Mouse (Mus musculus): ENCODE measurements around the gene Wnt2b. TPM values are rescaled to one million over a fixed set of nuclear protein-coding genes. Genes with fewer than 3 reads are reported as not detected.
A peak's percentile ranks its signal among the peaks of the same experiment; 100 is the strongest.

Gene Wnt2b
- polyA plus RNA-seq (2015; fragmentation: Nextera tagmentation; extraction: Ambion mirVana), result 0.78 and 0.88 TPM in 2 replicates

DNA sequence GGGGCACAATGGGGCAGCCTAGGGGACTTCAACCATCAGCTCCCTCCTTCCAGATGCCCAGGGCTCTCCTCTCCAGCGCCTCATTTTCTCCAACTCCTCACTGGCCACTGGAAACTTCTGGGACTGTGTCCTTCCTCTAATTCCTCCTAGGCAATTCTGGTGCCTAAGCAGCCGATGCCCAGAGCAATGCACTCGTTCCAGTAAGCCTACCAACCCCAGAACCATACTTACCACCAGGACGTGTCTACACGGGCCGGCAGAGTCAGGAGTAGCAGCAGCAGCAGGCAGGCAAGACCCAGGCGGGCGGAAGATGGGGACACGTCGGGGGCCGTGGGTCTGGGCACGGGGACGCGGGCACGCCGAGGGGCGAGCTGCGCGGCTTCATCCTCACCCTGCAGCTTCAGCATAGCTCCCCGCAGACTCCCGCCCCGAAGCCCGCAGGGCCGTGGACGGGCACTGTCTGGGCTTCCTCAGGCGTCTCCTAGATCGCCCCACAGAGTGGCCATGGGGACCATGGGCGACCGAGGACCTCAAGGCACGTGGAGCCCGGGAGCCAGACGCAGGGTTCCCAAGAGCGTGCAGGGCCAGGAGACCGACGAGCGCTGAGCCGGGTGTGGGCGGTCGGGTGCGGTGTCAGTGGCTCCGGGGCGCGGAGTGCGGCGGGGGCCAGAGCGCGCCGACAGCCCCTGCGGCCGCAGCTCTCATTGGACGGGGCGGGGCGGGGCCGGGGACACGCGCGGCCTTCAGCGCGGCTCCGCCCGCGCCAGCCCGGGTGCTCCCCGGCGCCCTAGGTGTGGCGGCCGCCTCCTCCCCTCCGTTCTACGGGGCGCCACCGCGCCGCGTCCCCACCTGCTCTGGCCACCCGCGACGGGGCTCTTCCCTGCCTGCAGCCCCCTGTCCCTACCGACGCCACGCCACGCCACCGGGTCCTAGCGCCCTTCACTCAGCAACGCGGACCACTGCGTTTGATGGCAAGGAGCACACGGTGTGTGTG is at the start of gene Wnt2b:
TSS of gene Wnt2b (minus strand) at position 856 of the 994 bp plus-strand sequence.
- Histone ChIP-seq H3K4me1 (peaks cover 23% of the 10 kb centered on the region), H3K36me3 (no peaks in the 10 kb centered on the region), H3K9me3 (replicated peaks) (no peaks in the 10 kb centered on the region), H3K27ac (replicated peaks) (no peak within 1 kb of the TSS), H3K4me2 (peak within 1 kb of the TSS; percentile 66), H3K4me3 (replicated peaks) (peak within 1 kb of the TSS; percentile 53), H3K27me3 (replicated peaks) (peaks cover 71% of the 10 kb centered on the region), H3K9ac (replicated peaks) (peak within 1 kb of the TSS; percentile 37)
- ATAC-seq (ENCODE audit: low FRiP score), result peak; percentile 65
- WGBS, result 1% methylated on average over 86 of the region's 87 CpGs

DNA sequence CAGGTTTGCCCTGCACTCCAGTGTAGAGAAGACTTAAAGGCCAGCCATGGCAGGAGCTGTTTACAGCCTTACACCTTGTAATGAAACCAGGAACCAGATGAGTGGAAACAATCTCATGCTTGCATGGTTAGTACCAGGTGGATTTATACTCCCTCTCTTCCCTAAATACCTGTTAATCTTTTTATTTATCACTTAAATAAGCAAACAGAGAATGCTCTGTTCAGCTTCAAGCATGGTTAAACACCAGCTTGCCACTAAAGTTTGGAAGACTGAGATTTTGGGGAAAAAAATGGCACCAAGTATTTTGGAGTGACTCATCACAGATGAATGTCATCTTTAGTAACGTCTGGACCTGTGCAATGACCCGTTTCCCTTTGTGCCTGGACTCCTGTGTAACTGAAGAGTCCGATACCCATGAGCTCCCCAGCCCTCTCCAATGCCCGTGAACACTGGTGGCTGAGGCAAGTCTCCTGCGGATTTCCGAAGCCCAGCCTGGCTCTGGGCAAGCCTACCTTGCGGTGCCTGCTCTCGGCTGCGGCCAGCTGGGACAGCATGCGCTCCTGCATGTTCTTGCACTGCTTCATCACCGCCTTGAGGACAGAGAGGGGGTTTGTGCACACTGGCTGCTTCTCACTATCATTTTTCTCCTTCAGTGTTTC is 49.1 kb upstream of the Wnt2b start:
- no peak overlapping the region for H3K9ac ChIP-seq (replicated peaks)
- H3K4me2 ChIP-seq, result no peak overlapping the region
- H3K4me3 ChIP-seq (replicated peaks), result no peak overlapping the region
- no peaks in the 10 kb centered on the region for H3K27me3 ChIP-seq (replicated peaks)
- no peak overlapping the region for H3K27ac ChIP-seq (replicated peaks)
- WGBS, result 89% methylated on average over 11 of the region's 11 CpGs
- ATAC-seq (ENCODE audit: low FRiP score), result no peak
- peaks cover 59% of the 10 kb centered on the region for H3K36me3 ChIP-seq
- no peaks in the 10 kb centered on the region for H3K9me3 ChIP-seq (replicated peaks)
- H3K4me1 ChIP-seq, result no peaks in the 10 kb centered on the region; the same call in 1 of the 2 replicates

DNA sequence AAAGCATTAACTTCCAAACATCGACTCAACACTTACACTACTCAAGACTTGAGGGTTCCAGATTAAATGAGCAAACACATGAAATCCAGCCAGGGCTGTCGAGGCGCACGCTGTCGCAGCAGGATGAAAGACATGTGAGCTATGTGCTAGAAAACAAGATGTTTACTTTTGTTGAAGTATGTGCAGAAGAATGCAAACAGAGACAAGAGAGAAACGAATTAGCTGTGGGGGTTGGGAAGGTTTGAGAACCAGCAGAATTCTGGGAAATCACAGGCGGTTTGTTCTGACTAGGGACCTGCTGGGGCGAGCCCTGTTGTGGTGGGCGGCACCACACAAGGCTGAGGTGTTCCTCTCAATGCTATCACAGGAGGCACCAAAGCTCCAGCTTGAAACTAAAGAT is 46.3 kb upstream of the Wnt2b start:
- peaks cover 83% of the 10 kb centered on the region for H3K36me3 ChIP-seq
- H3K4me3 ChIP-seq (replicated peaks), result no peak overlapping the region
- no peaks in the 10 kb centered on the region for H3K4me1 ChIP-seq
- 91% methylated on average over 9 of the region's 9 CpGs for WGBS
- no peak overlapping the region for H3K4me2 ChIP-seq
- no peak overlapping the region for H3K9ac ChIP-seq (replicated peaks)
- ATAC-seq (ENCODE audit: low FRiP score), result no peak
- no peaks in the 10 kb centered on the region for H3K27me3 ChIP-seq (replicated peaks)
- H3K27ac ChIP-seq (replicated peaks), result no peak overlapping the region
- no peaks in the 10 kb centered on the region for H3K9me3 ChIP-seq (replicated peaks)

DNA sequence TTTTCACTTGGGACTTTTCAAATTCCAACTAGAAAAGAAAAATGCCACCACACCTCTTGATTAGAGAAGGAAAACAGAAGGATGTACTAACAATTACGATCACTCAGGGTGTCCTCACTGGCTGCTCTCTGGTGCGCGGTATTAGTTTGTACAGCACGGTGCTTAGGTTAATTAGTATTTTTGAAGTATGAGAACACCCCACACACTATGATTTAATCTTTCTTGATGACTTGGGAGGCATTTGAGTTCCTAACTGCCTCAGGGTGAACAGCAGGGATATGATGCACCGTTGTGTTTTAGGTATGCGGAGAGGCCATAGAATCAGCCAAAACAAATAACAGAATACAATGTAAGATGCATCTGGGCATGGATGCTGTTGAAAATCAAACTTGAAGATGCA is 44.4 kb upstream of the Wnt2b start:
- Histone ChIP-seq H3K9me3 (replicated peaks) (no peaks in the 10 kb centered on the region), H3K36me3 (peaks cover 86% of the 10 kb centered on the region), H3K27ac (replicated peaks) (no peak overlapping the region), H3K9ac (replicated peaks) (no peak overlapping the region), H3K4me1 (no peaks in the 10 kb centered on the region), H3K4me2 (no peak overlapping the region), H3K27me3 (replicated peaks) (no peaks in the 10 kb centered on the region), H3K4me3 (replicated peaks) (no peak overlapping the region)
- WGBS, result 84% methylated on average over 6 of the region's 6 CpGs
- ATAC-seq (ENCODE audit: low FRiP score), result no peak

DNA sequence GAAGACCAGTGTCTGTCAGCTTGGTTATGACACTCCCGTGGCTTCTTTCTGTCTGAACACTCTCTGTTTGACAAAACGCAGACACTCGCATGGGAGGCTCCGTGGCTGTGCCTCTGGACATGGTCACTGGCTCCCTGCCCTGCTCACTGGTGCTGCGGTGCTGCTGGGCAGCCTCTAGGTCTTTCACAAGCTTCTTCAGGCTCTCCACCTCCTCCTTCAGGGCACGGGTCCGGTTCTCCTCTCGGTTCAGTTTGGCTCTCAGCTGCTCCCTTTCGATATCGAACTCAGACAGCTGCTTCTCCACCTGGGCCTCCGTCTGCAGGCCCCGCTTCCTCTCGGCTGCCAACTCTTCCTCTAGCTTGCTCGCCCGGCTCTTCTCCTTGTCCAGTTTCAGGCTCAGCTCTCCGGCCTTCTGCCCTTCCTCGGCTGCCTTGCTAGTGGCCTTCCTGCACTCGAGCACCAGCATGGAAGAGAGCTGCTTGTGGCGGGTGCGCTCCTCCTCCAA is 43.9 kb upstream of the Wnt2b start:
- Histone ChIP-seq H3K36me3 (peaks cover 85% of the 10 kb centered on the region), H3K9me3 (replicated peaks) (no peaks in the 10 kb centered on the region), H3K4me1 (no peaks in the 10 kb centered on the region), H3K4me2 (no peak overlapping the region), H3K27me3 (replicated peaks) (no peaks in the 10 kb centered on the region), H3K9ac (replicated peaks) (no peak overlapping the region), H3K27ac (replicated peaks) (no peak overlapping the region), H3K4me3 (replicated peaks) (no peak overlapping the region)
- WGBS, result 91% methylated on average over 20 of the region's 20 CpGs
- no peak for ATAC-seq (ENCODE audit: low FRiP score)

DNA sequence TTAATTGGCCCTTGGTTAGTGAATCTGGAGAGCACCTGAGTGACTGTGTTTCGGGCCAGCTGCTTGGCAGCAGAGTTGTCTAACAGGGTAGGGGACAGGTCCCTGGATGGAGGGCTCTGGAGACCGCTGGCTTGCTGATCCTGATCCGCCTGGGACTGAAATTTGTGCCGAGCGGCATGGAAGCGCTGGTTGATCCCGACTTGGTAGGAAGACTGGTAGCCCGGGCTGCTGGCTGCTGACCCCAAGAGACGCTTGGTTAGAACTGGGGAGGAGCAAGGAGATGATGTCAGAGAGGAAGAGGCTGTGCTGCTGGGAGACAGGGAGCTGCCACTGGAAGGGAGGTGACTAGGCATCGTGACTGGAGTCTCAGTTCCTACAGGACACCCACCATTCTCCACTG is 43.3 kb upstream of the Wnt2b start:
- Histone ChIP-seq H3K4me1 (no peaks in the 10 kb centered on the region), H3K36me3 (peaks cover 80% of the 10 kb centered on the region), H3K4me2 (no peak overlapping the region), H3K27ac (replicated peaks) (0 out of 2 replicates have a peak overlapping the region, but pooled peaks have one; percentile 13), H3K9ac (replicated peaks) (no peak overlapping the region), H3K4me3 (replicated peaks) (no peak overlapping the region), H3K9me3 (replicated peaks) (no peaks in the 10 kb centered on the region), H3K27me3 (replicated peaks) (no peaks in the 10 kb centered on the region)
- ATAC-seq (ENCODE audit: low FRiP score), result no peak
- WGBS, result 92% methylated on average over 10 of the region's 10 CpGs

DNA sequence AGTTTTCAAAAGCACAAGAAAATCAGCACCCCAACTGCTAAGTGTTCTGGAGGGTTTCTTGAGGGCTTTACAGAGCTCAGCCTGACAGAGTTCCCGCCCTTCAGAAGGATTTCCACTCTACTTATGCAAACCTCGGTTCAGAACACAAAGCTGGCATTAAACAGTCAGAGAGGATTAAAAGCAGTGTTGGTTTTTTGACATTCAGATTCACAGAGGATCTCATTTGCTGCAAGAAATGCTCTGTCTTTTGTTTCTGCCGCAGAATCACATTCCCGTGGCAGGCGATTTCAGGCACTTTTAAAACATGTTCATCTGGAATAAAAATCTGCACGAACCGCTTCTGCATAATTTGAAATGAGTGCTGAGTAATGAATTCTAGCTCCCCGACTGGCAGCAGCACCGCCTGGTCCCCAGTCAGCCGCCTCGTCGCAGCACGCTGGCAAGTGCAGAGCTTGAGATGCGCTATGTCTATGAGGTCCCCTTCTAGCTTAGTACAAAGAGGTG is 42.3 kb upstream of the Wnt2b start:
- H3K9me3 ChIP-seq (replicated peaks), result no peaks in the 10 kb centered on the region
- H3K36me3 ChIP-seq, result peaks cover 70% of the 10 kb centered on the region
- 0 out of 2 replicates have a peak overlapping the region, but pooled peaks have one; percentile 29 for H3K27ac ChIP-seq (replicated peaks)
- no peak overlapping the region for H3K9ac ChIP-seq (replicated peaks)
- no peak overlapping the region for H3K4me3 ChIP-seq (replicated peaks)
- H3K4me1 ChIP-seq, result no peaks in the 10 kb centered on the region
- H3K27me3 ChIP-seq (replicated peaks), result no peaks in the 10 kb centered on the region
- ATAC-seq (ENCODE audit: low FRiP score), result peak; percentile 48; the same call in 1 of the 2 replicates
- 63% methylated on average over 14 of the region's 14 CpGs for whole genome bisulfite sequencing
- H3K4me2 ChIP-seq, result no peak overlapping the region

DNA sequence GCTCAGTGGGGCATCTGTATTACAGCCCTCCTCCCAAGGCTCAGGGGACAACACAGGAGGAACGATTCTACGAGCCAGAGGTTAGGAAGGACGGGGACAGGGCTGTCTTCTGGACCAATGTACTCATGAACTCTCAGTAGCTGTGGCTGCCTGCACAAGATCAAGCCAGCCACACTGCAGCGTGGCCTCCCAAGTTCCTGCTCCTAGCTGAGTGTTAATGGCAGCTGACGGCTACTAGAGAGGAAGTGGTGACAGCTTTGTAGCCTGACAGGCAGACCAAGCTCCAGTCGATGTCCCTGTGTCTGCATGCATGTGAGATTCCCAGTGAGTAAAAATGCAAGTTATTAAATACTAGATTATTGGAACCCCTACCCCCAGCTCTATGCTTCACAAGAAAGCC is 39.7 kb upstream of the Wnt2b start:
- no peaks in the 10 kb centered on the region for H3K27me3 ChIP-seq (replicated peaks)
- no peaks in the 10 kb centered on the region for H3K4me1 ChIP-seq
- no peak for ATAC-seq (ENCODE audit: low FRiP score)
- no peaks in the 10 kb centered on the region for H3K9me3 ChIP-seq (replicated peaks)
- H3K36me3 ChIP-seq, result peaks cover 46% of the 10 kb centered on the region
- no peak overlapping the region for H3K27ac ChIP-seq (replicated peaks)
- H3K4me2 ChIP-seq, result no peak overlapping the region
- WGBS, result 66% methylated on average over 6 of the region's 6 CpGs
- no peak overlapping the region for H3K9ac ChIP-seq (replicated peaks)
- no peak overlapping the region for H3K4me3 ChIP-seq (replicated peaks)

DNA sequence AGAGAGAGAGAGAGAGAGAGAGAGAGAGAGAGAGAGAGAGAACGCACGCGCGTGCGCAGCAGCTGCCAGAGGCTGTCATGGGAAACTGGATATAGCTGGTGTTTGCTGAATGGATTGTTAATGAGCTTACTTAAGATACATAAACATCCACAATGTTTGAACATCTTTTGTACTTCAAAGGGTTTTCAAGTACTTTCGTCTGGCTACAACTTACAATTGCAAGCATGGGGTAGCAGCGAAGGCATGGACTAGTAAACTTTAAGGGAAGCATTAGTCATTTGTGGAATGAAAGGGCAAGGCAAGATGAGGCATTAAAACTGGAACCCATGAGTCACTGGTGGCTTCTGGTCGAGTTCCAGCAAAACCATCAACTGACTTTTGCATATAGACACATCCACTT is 38.8 kb upstream of the Wnt2b start:
- H3K4me3 ChIP-seq (replicated peaks), result no peak overlapping the region
- no peaks in the 10 kb centered on the region for H3K27me3 ChIP-seq (replicated peaks)
- no peak overlapping the region for H3K27ac ChIP-seq (replicated peaks)
- H3K9me3 ChIP-seq (replicated peaks), result no peaks in the 10 kb centered on the region
- WGBS, result 87% methylated on average over 8 of the region's 8 CpGs
- H3K4me2 ChIP-seq, result no peak overlapping the region
- no peak overlapping the region for H3K9ac ChIP-seq (replicated peaks)
- no peaks in the 10 kb centered on the region for H3K4me1 ChIP-seq
- H3K36me3 ChIP-seq, result peaks cover 38% of the 10 kb centered on the region
- ATAC-seq (ENCODE audit: low FRiP score), result no peak

DNA sequence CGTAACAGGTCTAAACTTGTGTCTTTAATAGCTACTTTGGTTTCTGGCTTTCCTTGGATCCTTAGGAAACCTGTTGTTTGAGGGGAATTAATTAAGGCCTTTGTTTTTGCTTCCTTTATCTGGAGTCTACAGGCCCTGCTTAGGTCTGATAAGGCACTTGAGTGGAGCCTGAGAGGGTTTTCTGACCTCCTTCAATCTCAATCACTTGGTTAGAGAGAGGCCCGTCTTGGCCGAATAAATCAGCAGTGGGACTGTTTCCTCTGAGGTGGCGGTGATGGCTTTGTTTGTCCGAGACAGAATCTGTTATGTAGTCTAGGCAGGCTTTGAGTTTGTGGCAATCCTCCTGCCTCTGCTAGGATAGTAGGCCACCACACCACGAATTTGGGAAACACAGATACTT is 35.8 kb upstream of the Wnt2b start:
- no peak overlapping the region for H3K27ac ChIP-seq (replicated peaks)
- H3K4me2 ChIP-seq, result no peak overlapping the region
- H3K36me3 ChIP-seq, result peaks cover 11% of the 10 kb centered on the region
- H3K9me3 ChIP-seq (replicated peaks), result no peaks in the 10 kb centered on the region
- no peaks in the 10 kb centered on the region for H3K27me3 ChIP-seq (replicated peaks)
- no peak overlapping the region for H3K4me3 ChIP-seq (replicated peaks)
- no peak for ATAC-seq (ENCODE audit: low FRiP score)
- no peak overlapping the region for H3K9ac ChIP-seq (replicated peaks)
- peaks cover 17% of the 10 kb centered on the region for H3K4me1 ChIP-seq
- 43% methylated on average over 6 of the region's 6 CpGs for WGBS

DNA sequence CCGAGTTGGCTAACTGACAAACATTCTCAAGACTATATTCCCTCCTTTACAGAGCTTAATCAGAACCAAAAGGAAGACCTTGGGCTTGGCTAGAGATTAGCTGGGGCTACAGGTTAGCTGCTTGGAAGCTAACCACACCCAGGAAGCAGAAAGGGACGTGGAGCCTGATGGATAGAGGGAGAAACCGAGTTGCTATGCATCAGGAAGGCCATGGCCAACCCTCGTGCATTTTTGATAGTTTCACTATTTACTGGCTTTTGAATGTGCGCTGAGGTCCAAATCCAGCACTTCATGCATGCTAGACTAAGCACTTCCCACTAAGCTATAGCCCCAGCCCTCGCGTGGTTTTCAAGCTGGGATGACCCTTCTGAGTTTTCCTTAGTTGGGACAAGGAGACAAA is 34.0 kb upstream of the Wnt2b start:
- WGBS, result 90% methylated on average over 7 of the region's 7 CpGs
- no peak overlapping the region for H3K27ac ChIP-seq (replicated peaks)
- H3K9me3 ChIP-seq (replicated peaks), result no peaks in the 10 kb centered on the region
- peaks cover 2% of the 10 kb centered on the region; the same call in 1 of the 2 replicates for H3K36me3 ChIP-seq
- H3K4me1 ChIP-seq, result peaks cover 17% of the 10 kb centered on the region
- no peak for ATAC-seq (ENCODE audit: low FRiP score)
- no peak overlapping the region for H3K4me2 ChIP-seq
- no peak overlapping the region for H3K4me3 ChIP-seq (replicated peaks)
- no peaks in the 10 kb centered on the region for H3K27me3 ChIP-seq (replicated peaks)
- H3K9ac ChIP-seq (replicated peaks), result no peak overlapping the region

All from neural tube, embryonic 15.5 days (tissue).